Mouse (Mus musculus) bone marrow, adult 2 months (tissue): ENCODE data around the gene Lrrtm4.

Experiments used
- CTCF ChIP-seq: fragments of 200-500 bp; IDR thresholded peaks from 2 replicates; pipeline ENCODE4 v1.5.1; 2011; ENCODE audit warnings: low read length, control low read depth; ENCODE audit not compliant: control insufficient read depth, insufficient read depth
- POLR2A ChIP-seq: fragments of 200-500 bp; IDR thresholded peaks from 2 replicates; pipeline ENCODE4 v1.6.1; 2011; ENCODE audit warnings: low read depth, mild to moderate bottlenecking, control low read depth, low read length, borderline replicate concordance; ENCODE audit not compliant: control insufficient read depth

GRCm38 (mm10) chr6:80856910-80857543 is 838.4 kb downstream of the Lrrtm4 start:
- TF ChIP-seq CTCF (no peak), POLR2A (no peak)
